Mouse (Mus musculus) MEL (cell line): ENCODE data around the gene Creb5. TPM values are rescaled to one million over a fixed set of nuclear protein-coding genes. Genes with fewer than 3 reads are reported as not detected.

Source experiments
- DNase-seq: peaks from one replicate; pipeline ENCODE4 v3.0.0; 2011; ENCODE audit warnings: low read depth, low spot score
- H3K27ac ChIP-seq: 2 replicates; pipeline ENCODE4 v1.5.1; 2012; ENCODE audit warnings: low read depth, mild to moderate bottlenecking, control low read depth, low read length, moderate library complexity; ENCODE audit not compliant: control insufficient read depth
- H3K27me3 ChIP-seq, 2 experiments: fragments of 150-350 bp in 1 of 2; sonication (generic) in 1 of 2; 2 replicates each; pipeline ENCODE4 v1.6.1; 2012; ENCODE audit warnings: low read length in 2 of 2, mild to moderate bottlenecking in 2 of 2, improper control_type of control experiment in 1 of 2, moderate library complexity in 1 of 2; ENCODE audit not compliant: insufficient read depth in 2 of 2, control insufficient read depth in 1 of 2
- H3K36me3 ChIP-seq, 2 experiments: 2 replicates each; pipeline ENCODE4 v1.6.1; 2012 to 2014; ENCODE audit warnings: low read length in 2 of 2, improper control_type of control experiment in 1 of 2, inconsistent platforms in 1 of 2, mild to moderate bottlenecking in 1 of 2; ENCODE audit not compliant: insufficient read depth in 2 of 2, control insufficient read depth in 1 of 2
- H3K4me1 ChIP-seq, 2 experiments: fragments of 150-350 bp in 1 of 2; sonication (generic) in 1 of 2; 2 replicates each; pipeline ENCODE4 v1.6.1; 2012; ENCODE audit warnings: low read length in 2 of 2, improper control_type of control experiment in 1 of 2, mild to moderate bottlenecking in 1 of 2; ENCODE audit not compliant: insufficient read depth in 2 of 2, control insufficient read depth in 1 of 2
- H3K4me3 ChIP-seq, 2 experiments: fragments of 150-350 bp in 1 of 2; sonication (generic) in 1 of 2; 2 replicates each; pipeline ENCODE4 v1.5.1; 2012; ENCODE audit warnings: low read depth in 2 of 2, low read length in 2 of 2, mild to moderate bottlenecking in 2 of 2, moderate library complexity in 2 of 2, control low read depth in 1 of 2, improper control_type of control experiment in 1 of 2; ENCODE audit not compliant: control insufficient read depth in 1 of 2, insufficient read depth in 1 of 2
- H3K79me2 ChIP-seq: 2 replicates; pipeline ENCODE4 v1.6.1; 2012; ENCODE audit warnings: mild to moderate bottlenecking, low read length, moderate library complexity; ENCODE audit not compliant: control insufficient read depth, poor library complexity, insufficient read depth
- H3K9ac ChIP-seq: 2 replicates; pipeline ENCODE4 v1.6.1; 2012; ENCODE audit warnings: low read depth, mild to moderate bottlenecking, control low read depth, low read length, moderate library complexity; ENCODE audit not compliant: control insufficient read depth, poor library complexity, severe bottlenecking
- H3K9me3 ChIP-seq: fragments of 150-350 bp; sonication (generic); replicated peaks from 2 replicates; pipeline ENCODE4 v1.6.1; 2012; ENCODE audit warnings: mild to moderate bottlenecking, low read length, improper control_type of control experiment, moderate library complexity; ENCODE audit not compliant: insufficient read depth
- E2F4 ChIP-seq: IDR thresholded peaks from 2 replicates; pipeline ENCODE4 v1.6.1; 2011; ENCODE audit warnings: low read depth, low read length, improper control_type of control experiment, borderline replicate concordance
- EP300 ChIP-seq, 2 experiments: IDR thresholded peaks; 2 replicates each; pipeline ENCODE4 v1.6.1; 2011; ENCODE audit warnings: improper control_type of control experiment in 2 of 2, low read length in 2 of 2, low read depth in 1 of 2, mild to moderate bottlenecking in 1 of 2
- ETS1 ChIP-seq: IDR thresholded peaks from 2 replicates; pipeline ENCODE4 v1.6.1; 2012; ENCODE audit warnings: low read depth, mild to moderate bottlenecking, inconsistent platforms, low read length, improper control_type of control experiment, moderate library complexity
- GABPA ChIP-seq: IDR thresholded peaks from 2 replicates; pipeline ENCODE4 v1.6.1; 2012; ENCODE audit warnings: low read depth, mild to moderate bottlenecking, inconsistent platforms, low read length, improper control_type of control experiment, moderate library complexity
- GATA1 ChIP-seq: IDR thresholded peaks from 2 replicates; pipeline ENCODE4 v1.6.1; 2011; ENCODE audit warnings: low read depth, low read length, improper control_type of control experiment
- HCFC1 ChIP-seq: IDR thresholded peaks from 2 replicates; pipeline ENCODE4 v1.6.1; 2012; ENCODE audit warnings: low read depth, mild to moderate bottlenecking, inconsistent platforms, low read length, improper control_type of control experiment, moderate library complexity
- MAZ ChIP-seq: IDR thresholded peaks from 2 replicates; pipeline ENCODE4 v1.6.1; 2012; ENCODE audit warnings: low read depth, mild to moderate bottlenecking, inconsistent platforms, low read length, improper control_type of control experiment
- MEF2A ChIP-seq: IDR thresholded peaks from 2 replicates; pipeline ENCODE4 v1.6.1; 2014; ENCODE audit warnings: low read depth, mild to moderate bottlenecking, inconsistent platforms, low read length, improper control_type of control experiment; ENCODE audit not compliant: poor library complexity, insufficient replicate concordance, severe bottlenecking; ENCODE audit errors: extremely low read depth
- MYC ChIP-seq: IDR thresholded peaks from 2 replicates; pipeline ENCODE4 v1.6.1; 2011; ENCODE audit warnings: low read depth, mild to moderate bottlenecking, low read length, improper control_type of control experiment, moderate library complexity
- NRF1 ChIP-seq: IDR thresholded peaks from 2 replicates; pipeline ENCODE4 v1.6.1; 2014; ENCODE audit warnings: low read depth, mild to moderate bottlenecking, inconsistent platforms, low read length, improper control_type of control experiment, moderate library complexity; ENCODE audit not compliant: poor library complexity, insufficient read depth, severe bottlenecking
- POLR2A ChIP-seq, 2 experiments: IDR thresholded peaks; 2 replicates each; pipeline ENCODE4 v1.6.1; 2011 to 2012; ENCODE audit warnings: low read length in 2 of 2, mild to moderate bottlenecking in 2 of 2, control low read depth in 1 of 2, improper control_type of control experiment in 1 of 2, low read depth in 1 of 2, moderate library complexity in 1 of 2; ENCODE audit not compliant: control insufficient read depth in 1 of 2, insufficient read depth in 1 of 2, poor library complexity in 1 of 2
- POLR2AphosphoS2 ChIP-seq: IDR thresholded peaks from 2 replicates; pipeline ENCODE4 v1.6.1; 2011; ENCODE audit warnings: low read length, improper control_type of control experiment
- RCOR1 ChIP-seq: IDR thresholded peaks from 2 replicates; pipeline ENCODE4 v1.6.1; 2012; ENCODE audit warnings: low read depth, mild to moderate bottlenecking, inconsistent platforms, low read length, improper control_type of control experiment
- SIN3A ChIP-seq: IDR thresholded peaks from 2 replicates; pipeline ENCODE4 v1.6.1; 2012; ENCODE audit warnings: low read length, improper control_type of control experiment, inconsistent platforms
- SMC3 ChIP-seq: IDR thresholded peaks from 2 replicates; pipeline ENCODE4 v1.6.1; 2011; ENCODE audit warnings: low read depth, low read length, improper control_type of control experiment
- TAL1 ChIP-seq: IDR thresholded peaks from 2 replicates; pipeline ENCODE4 v1.6.1; 2012; ENCODE audit warnings: mild to moderate bottlenecking, inconsistent platforms, low read length, moderate library complexity, mixed read lengths
- ZMIZ1 ChIP-seq: IDR thresholded peaks from 2 replicates; pipeline ENCODE4 v1.6.1; 2012; ENCODE audit warnings: low read depth, mild to moderate bottlenecking, inconsistent platforms, low read length, improper control_type of control experiment, moderate library complexity
- ZNF384 ChIP-seq: IDR thresholded peaks from 2 replicates; pipeline ENCODE4 v1.6.1; 2012; ENCODE audit warnings: low read depth, mild to moderate bottlenecking, inconsistent platforms, low read length, improper control_type of control experiment
- polyA plus RNA-seq, 2 experiments: library from polyadenylated mRNA; stranded (reverse) in 1 of 2; unstranded in 1 of 2; fragments of >175 nt in 1 of 2; fragments of >200 nt in 1 of 2; gene quantifications; 2 replicates each; pipeline versions ENCODE4 v1.2.1 to v1.2.4; 2012; ENCODE audit warnings: low replicate concordance in 2 of 2, low read depth in 1 of 2; ENCODE audit not compliant: insufficient read length in 2 of 2, insufficient read depth in 1 of 2, missing spikeins in 1 of 2
- total RNA-seq: library from RNA; depleted of rRNA; stranded (reverse); fragments of 300-350 nt; gene quantifications from 2 replicates; pipeline ENCODE4 v1.2.3, GENCODE M21; 2012

Gene Creb5
- total and polyA plus RNA-seq, 3 experiments: not detected

- no peak overlapping the region for H3K9ac ChIP-seq
These were observed 446.9 kb downstream of the Creb5 start for GRCm38 (mm10) chr6:53733999-53734398.

GRCm38 (mm10) chr6:53735696-53736095 lies 448.6 kb downstream of the Creb5 start:
- no peaks in the 10 kb centered on the region for H3K36me3 ChIP-seq
- H3K4me3 ChIP-seq: no peak overlapping the region
- no peak for TF ChIP-seq ZMIZ1
- TF ChIP-seq TAL1: no peak
- TF ChIP-seq, all 39 proteins: peak for 0
- DNase-seq: no peak
- Histone ChIP-seq H3K27ac (no peak overlapping the region), H3K27me3 (no peaks in the 10 kb centered on the region), H3K79me2 (no peaks in the 10 kb centered on the region), H3K4me1 (no peaks in the 10 kb centered on the region), H3K9me3 (no peaks in the 10 kb centered on the region), H3K9ac (no peak overlapping the region)

More at GRCm38 (mm10) chr6:53733999-53734398, 446.9 kb downstream of the Creb5 start:
- H3K27ac ChIP-seq: no peak overlapping the region
- H3K9me3 ChIP-seq: no peaks in the 10 kb centered on the region
- no peak overlapping the region for H3K4me3 ChIP-seq
- DNase-seq: no peak
- H3K79me2 ChIP-seq: no peaks in the 10 kb centered on the region
- H3K36me3 ChIP-seq: no peaks in the 10 kb centered on the region
- H3K4me1 ChIP-seq: no peaks in the 10 kb centered on the region
- H3K27me3 ChIP-seq: no peaks in the 10 kb centered on the region
- TF ChIP-seq ETS1: no peak
- no peak for TF ChIP-seq GABPA
- TF ChIP-seq E2F4: no peak
- no peak for TF ChIP-seq NRF1
- no peak for TF ChIP-seq RCOR1
- no peak for TF ChIP-seq POLR2A (IDR thresholded peaks at IDR 0.05; ENCODE audit: control insufficient read depth in 1 of 2, insufficient read depth in 1 of 2, low read depth in 1 of 2, low read length in 2 of 2, poor library complexity in 1 of 2)
- TF ChIP-seq, all 39 proteins: peak for 0

- no peak for DNase-seq
- no peaks in the 10 kb centered on the region for H3K4me1 ChIP-seq
- no peak overlapping the region for H3K27ac ChIP-seq
- no peak overlapping the region for H3K9ac ChIP-seq
- H3K79me2 ChIP-seq: no peaks in the 10 kb centered on the region
- no peak for TF ChIP-seq SMC3
- TF ChIP-seq HCFC1: no peak
- TF ChIP-seq RCOR1: no peak
- TF ChIP-seq ZMIZ1: no peak
- no peak for TF ChIP-seq SIN3A
- TF ChIP-seq TAL1: no peak
- no peak for TF ChIP-seq POLR2AphosphoS2
- TF ChIP-seq ZNF384: no peak
- TF ChIP-seq MEF2A: no peak
- no peak for TF ChIP-seq EP300 (IDR thresholded peaks at IDR 0.05; ENCODE audit: low read depth in 1 of 2, low read length in 2 of 2)
- no peak for TF ChIP-seq MYC
- no peak for TF ChIP-seq GATA1
- no peak for TF ChIP-seq MAZ
- no peaks in the 10 kb centered on the region for H3K36me3 ChIP-seq
- no peaks in the 10 kb centered on the region for H3K9me3 ChIP-seq
- H3K4me3 ChIP-seq: no peak overlapping the region
- no peaks in the 10 kb centered on the region for H3K27me3 ChIP-seq
These were observed 451.1 kb downstream of the Creb5 start for GRCm38 (mm10) chr6:53738206-53738605.
